Mouse (Mus musculus): ENCODE data around the gene Gm49630. TPM values are rescaled to one million over a fixed set of nuclear protein-coding genes. Genes with fewer than 3 reads are reported as not detected.
"Not testable (repeated sequence)": the region's sequence is repeated elsewhere in the genome, so short reads cannot be mapped to it uniquely, and the experiment has no call there.

Gm49630 gene
- polyA plus RNA-seq, 1 experiment, result not detected

GRCm38 (mm10) chr17:7376951-7377700 is 5.3 kb upstream of the Gm49630 start:
- not testable (repeated sequence) for H3K4me3 ChIP-seq (ENCODE audit: low read depth, low read length); H3K27ac ChIP-seq (ENCODE audit: insufficient read depth, low read length); H3K27me3 ChIP-seq (ENCODE audit: control insufficient read depth, insufficient read depth, low read length, poor library complexity, severe bottlenecking); H3K9ac ChIP-seq (ENCODE audit: low read depth, poor library complexity, severe bottlenecking); H3K9me3 ChIP-seq (replicated peaks; ENCODE audit: control insufficient read depth, insufficient read depth, low read length, poor library complexity, severe bottlenecking); H3K36me3 ChIP-seq (ENCODE audit: control insufficient read depth, insufficient read depth, low read length, poor library complexity, severe bottlenecking); H3K4me1 ChIP-seq (ENCODE audit: control insufficient read depth, insufficient read depth, low read length)

GRCm38 (mm10) chr17:7369401-7369800 is 2.4 kb downstream of the Gm49630 start:
- H3K9me3 ChIP-seq (replicated peaks; ENCODE audit: control insufficient read depth, insufficient read depth, low read length, poor library complexity, severe bottlenecking); H3K36me3 ChIP-seq (ENCODE audit: control insufficient read depth, insufficient read depth, low read length, poor library complexity, severe bottlenecking); H3K27ac ChIP-seq (ENCODE audit: insufficient read depth, low read length); H3K27me3 ChIP-seq (ENCODE audit: control insufficient read depth, insufficient read depth, low read length, poor library complexity, severe bottlenecking); H3K4me1 ChIP-seq (ENCODE audit: control insufficient read depth, insufficient read depth, low read length); H3K4me3 ChIP-seq (ENCODE audit: low read depth, low read length); H3K9ac ChIP-seq (ENCODE audit: low read depth, poor library complexity, severe bottlenecking): not testable (repeated sequence)

GRCm38 (mm10) chr17:7366676-7367374 is 5.0 kb downstream of the Gm49630 start:
- not testable (repeated sequence) for H3K27me3 ChIP-seq (ENCODE audit: control insufficient read depth, insufficient read depth, low read length, poor library complexity, severe bottlenecking); H3K4me1 ChIP-seq (ENCODE audit: control insufficient read depth, insufficient read depth, low read length); H3K27ac ChIP-seq (ENCODE audit: insufficient read depth, low read length); H3K4me3 ChIP-seq (ENCODE audit: low read depth, low read length); H3K36me3 ChIP-seq (ENCODE audit: control insufficient read depth, insufficient read depth, low read length, poor library complexity, severe bottlenecking); H3K9me3 ChIP-seq (replicated peaks; ENCODE audit: control insufficient read depth, insufficient read depth, low read length, poor library complexity, severe bottlenecking); H3K9ac ChIP-seq (ENCODE audit: low read depth, poor library complexity, severe bottlenecking)

GRCm38 (mm10) chr17:7366265-7366664 is 5.5 kb downstream of the Gm49630 start:
- H3K27ac ChIP-seq (ENCODE audit: insufficient read depth, low read length); H3K36me3 ChIP-seq (ENCODE audit: control insufficient read depth, insufficient read depth, low read length, poor library complexity, severe bottlenecking); H3K9me3 ChIP-seq (replicated peaks; ENCODE audit: control insufficient read depth, insufficient read depth, low read length, poor library complexity, severe bottlenecking); H3K27me3 ChIP-seq (ENCODE audit: control insufficient read depth, insufficient read depth, low read length, poor library complexity, severe bottlenecking); H3K4me1 ChIP-seq (ENCODE audit: control insufficient read depth, insufficient read depth, low read length); H3K4me3 ChIP-seq (ENCODE audit: low read depth, low read length); H3K9ac ChIP-seq (ENCODE audit: low read depth, poor library complexity, severe bottlenecking): not testable (repeated sequence)

- H3K27ac ChIP-seq (ENCODE audit: insufficient read depth, low read length); H3K9me3 ChIP-seq (replicated peaks; ENCODE audit: control insufficient read depth, insufficient read depth, low read length, poor library complexity, severe bottlenecking); H3K9ac ChIP-seq (ENCODE audit: low read depth, poor library complexity, severe bottlenecking); H3K4me1 ChIP-seq (ENCODE audit: control insufficient read depth, insufficient read depth, low read length); H3K36me3 ChIP-seq (ENCODE audit: control insufficient read depth, insufficient read depth, low read length, poor library complexity, severe bottlenecking); H3K27me3 ChIP-seq (ENCODE audit: control insufficient read depth, insufficient read depth, low read length, poor library complexity, severe bottlenecking); H3K4me3 ChIP-seq (ENCODE audit: low read depth, low read length): not testable (repeated sequence)
These were observed 6.2 kb downstream of the Gm49630 start for GRCm38 (mm10) chr17:7365615-7366014.

- not testable (repeated sequence) for H3K9me3 ChIP-seq (replicated peaks; ENCODE audit: control insufficient read depth, insufficient read depth, low read length, poor library complexity, severe bottlenecking); H3K4me1 ChIP-seq (ENCODE audit: control insufficient read depth, insufficient read depth, low read length); H3K4me3 ChIP-seq (ENCODE audit: low read depth, low read length); H3K27me3 ChIP-seq (ENCODE audit: control insufficient read depth, insufficient read depth, low read length, poor library complexity, severe bottlenecking); H3K27ac ChIP-seq (ENCODE audit: insufficient read depth, low read length); H3K9ac ChIP-seq (ENCODE audit: low read depth, poor library complexity, severe bottlenecking); H3K36me3 ChIP-seq (ENCODE audit: control insufficient read depth, insufficient read depth, low read length, poor library complexity, severe bottlenecking)
These were observed 10.9 kb downstream of the Gm49630 start for GRCm38 (mm10) chr17:7360749-7361465.

GRCm38 (mm10) chr17:7359806-7360205 is 12.0 kb downstream of the Gm49630 start:
- not testable (repeated sequence) for H3K27me3 ChIP-seq (ENCODE audit: control insufficient read depth, insufficient read depth, low read length, poor library complexity, severe bottlenecking); H3K36me3 ChIP-seq (ENCODE audit: control insufficient read depth, insufficient read depth, low read length, poor library complexity, severe bottlenecking); H3K27ac ChIP-seq (ENCODE audit: insufficient read depth, low read length); H3K9ac ChIP-seq (ENCODE audit: low read depth, poor library complexity, severe bottlenecking); H3K4me1 ChIP-seq (ENCODE audit: control insufficient read depth, insufficient read depth, low read length); H3K9me3 ChIP-seq (replicated peaks; ENCODE audit: control insufficient read depth, insufficient read depth, low read length, poor library complexity, severe bottlenecking); H3K4me3 ChIP-seq (ENCODE audit: low read depth, low read length)

- not testable (repeated sequence) for H3K4me1 ChIP-seq (ENCODE audit: control insufficient read depth, insufficient read depth, low read length); H3K9me3 ChIP-seq (replicated peaks; ENCODE audit: control insufficient read depth, insufficient read depth, low read length, poor library complexity, severe bottlenecking); H3K9ac ChIP-seq (ENCODE audit: low read depth, poor library complexity, severe bottlenecking); H3K27me3 ChIP-seq (ENCODE audit: control insufficient read depth, insufficient read depth, low read length, poor library complexity, severe bottlenecking); H3K4me3 ChIP-seq (ENCODE audit: low read depth, low read length); H3K36me3 ChIP-seq (ENCODE audit: control insufficient read depth, insufficient read depth, low read length, poor library complexity, severe bottlenecking); H3K27ac ChIP-seq (ENCODE audit: insufficient read depth, low read length)
These were observed 19.2 kb downstream of the Gm49630 start, which contains the start of gene Ttll2 for GRCm38 (mm10) chr17:7352596-7352995. Gene Ttll2, minus strand, starts transcription at chr17:7352696.

GRCm38 (mm10) chr17:7348765-7349164 is 23.0 kb downstream of the Gm49630 start:
- not testable (repeated sequence) for H3K36me3 ChIP-seq (ENCODE audit: control insufficient read depth, insufficient read depth, low read length, poor library complexity, severe bottlenecking); H3K4me3 ChIP-seq (ENCODE audit: low read depth, low read length); H3K9me3 ChIP-seq (replicated peaks; ENCODE audit: control insufficient read depth, insufficient read depth, low read length, poor library complexity, severe bottlenecking); H3K9ac ChIP-seq (ENCODE audit: low read depth, poor library complexity, severe bottlenecking); H3K27ac ChIP-seq (ENCODE audit: insufficient read depth, low read length); H3K27me3 ChIP-seq (ENCODE audit: control insufficient read depth, insufficient read depth, low read length, poor library complexity, severe bottlenecking); H3K4me1 ChIP-seq (ENCODE audit: control insufficient read depth, insufficient read depth, low read length)
